Mouse (Mus musculus): ENCODE measurements around the gene Ndufs8. TPM values are rescaled to one million over a fixed set of nuclear protein-coding genes. Genes with fewer than 3 reads are reported as not detected.

The Ndufs8 gene
- total RNA-seq, 1 experiment from 2014 or later: 35.3 TPM

DNA sequence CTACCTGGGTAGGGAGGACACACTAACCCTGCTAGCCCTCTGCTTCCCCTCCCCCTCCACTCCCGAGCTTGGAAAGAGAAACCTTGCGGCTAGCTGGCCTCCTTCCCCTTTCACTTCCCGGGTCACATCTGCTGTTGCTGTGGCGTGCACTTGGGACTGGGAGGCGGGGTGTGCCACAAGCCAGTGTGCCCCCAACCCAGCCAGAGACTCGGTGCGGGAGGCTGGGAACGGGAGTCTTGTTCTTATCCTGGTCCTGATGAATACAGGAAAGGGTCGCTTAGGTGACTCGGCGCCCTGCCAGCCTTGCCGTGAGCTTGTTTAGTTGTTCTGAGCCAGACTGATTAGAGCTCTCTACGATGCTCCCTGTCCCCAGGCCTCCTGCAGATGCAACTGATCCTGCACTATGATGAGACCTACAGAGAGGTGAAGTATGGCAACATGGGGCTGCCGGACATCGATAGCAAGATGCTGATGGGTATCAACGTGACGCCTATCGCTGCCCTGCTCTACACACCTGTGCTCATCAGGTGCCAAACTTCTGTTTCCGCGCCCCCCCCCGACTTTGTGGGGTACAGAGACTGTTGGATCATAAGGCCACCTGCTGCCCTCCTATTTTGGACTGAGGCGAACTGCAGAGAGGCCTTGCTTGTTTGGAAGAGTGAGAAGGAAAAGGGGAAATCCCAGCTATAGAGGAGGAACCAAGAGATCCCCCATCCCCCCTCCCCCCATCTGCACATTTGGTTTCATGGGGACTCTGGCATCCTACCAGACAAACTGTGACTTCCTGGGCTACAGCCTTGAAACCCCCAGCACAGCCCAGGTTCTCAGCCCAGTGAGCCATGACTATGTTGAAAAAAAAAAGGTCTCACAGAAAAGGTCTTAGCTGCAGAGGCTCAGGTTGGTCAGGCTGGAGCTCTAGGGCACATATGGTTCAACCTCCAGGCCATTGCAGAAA is 23.6 kb upstream of the Ndufs8 start:
- peak; percentile 66 to 68 for ATAC-seq (replicated peaks in 1 of 2; ENCODE audit: insufficient read depth in 1 of 2, low FRiP score in 2 of 2, low TSS enrichment in 1 of 2, low read depth in 1 of 2, poor library complexity in 2 of 2, severe bottlenecking in 2 of 2)

DNA sequence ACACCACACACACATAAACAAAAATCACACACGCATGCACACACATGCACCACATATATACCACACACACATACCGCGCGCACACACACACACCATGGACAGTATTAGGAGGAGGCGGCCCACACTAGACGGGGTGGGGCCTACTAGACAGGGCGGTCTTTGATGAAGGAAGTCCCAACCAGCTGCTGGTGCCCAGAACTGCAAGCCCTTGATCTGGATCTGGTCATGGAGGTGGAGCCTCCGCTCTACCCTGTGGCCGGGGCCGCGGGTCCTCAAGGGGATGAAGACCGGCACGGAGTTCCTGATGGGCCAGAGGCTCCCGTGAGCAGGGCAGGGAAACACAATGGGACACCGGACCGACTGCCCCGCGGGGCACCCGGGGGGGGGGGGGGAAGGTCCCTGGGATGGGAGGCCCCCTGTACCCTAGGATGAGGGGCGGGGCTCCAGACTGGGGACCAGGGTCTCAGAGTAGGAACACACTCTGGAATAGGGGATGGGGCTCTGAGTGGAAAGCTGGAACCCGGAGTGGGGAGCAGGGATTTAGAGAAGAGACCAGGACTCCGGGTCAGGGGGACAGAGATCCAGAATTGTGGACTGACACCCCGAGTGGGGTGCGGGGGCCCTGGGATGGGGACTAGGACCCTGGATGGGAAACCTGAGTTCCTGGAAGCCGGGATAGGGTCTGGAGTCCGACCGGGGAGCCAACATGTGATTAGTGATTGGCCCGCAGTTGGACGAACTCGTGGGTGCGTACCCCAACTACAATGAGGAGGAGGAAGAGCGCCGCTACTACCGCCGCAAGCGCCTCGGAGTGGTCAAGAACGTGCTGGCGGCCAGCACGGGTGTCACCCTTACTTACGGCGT is 22.7 kb upstream of the Ndufs8 start, which contains the start of gene Unc93b1:
Gene Unc93b1, plus strand, starts transcription at position 155 of the 864 bp plus-strand sequence.
- ATAC-seq (replicated peaks in 1 of 2; ENCODE audit: insufficient read depth in 1 of 2, low FRiP score in 2 of 2, low TSS enrichment in 1 of 2, low read depth in 1 of 2, poor library complexity in 2 of 2, severe bottlenecking in 2 of 2): peak; percentile 89

DNA sequence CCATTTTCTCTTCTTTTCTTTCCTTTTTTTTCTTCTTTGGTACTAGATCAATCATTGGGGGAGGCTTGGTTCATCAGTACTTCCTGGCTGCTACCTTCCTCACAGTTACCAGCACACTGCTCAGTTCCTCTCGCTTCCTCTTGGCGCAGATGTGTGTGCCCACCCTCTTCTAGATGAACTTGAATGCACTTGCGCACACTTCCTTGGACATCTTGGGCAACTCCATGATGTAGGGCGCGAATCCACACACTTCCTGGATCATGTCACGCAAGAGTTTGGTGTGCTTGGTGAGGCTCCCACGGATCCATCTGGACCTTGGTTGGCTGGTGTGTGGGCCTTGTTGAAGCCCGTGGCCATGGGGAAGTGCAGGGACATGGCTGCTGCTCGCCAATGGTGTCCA is 19.1 kb upstream of the Ndufs8 start:
- ATAC-seq (replicated peaks in 1 of 2; ENCODE audit: insufficient read depth in 1 of 2, low FRiP score in 2 of 2, low TSS enrichment in 1 of 2, low read depth in 1 of 2, poor library complexity in 2 of 2, severe bottlenecking in 2 of 2): peak in 1 of 2 experiments; percentile 8; a peak in 1 of 4 replicates

DNA sequence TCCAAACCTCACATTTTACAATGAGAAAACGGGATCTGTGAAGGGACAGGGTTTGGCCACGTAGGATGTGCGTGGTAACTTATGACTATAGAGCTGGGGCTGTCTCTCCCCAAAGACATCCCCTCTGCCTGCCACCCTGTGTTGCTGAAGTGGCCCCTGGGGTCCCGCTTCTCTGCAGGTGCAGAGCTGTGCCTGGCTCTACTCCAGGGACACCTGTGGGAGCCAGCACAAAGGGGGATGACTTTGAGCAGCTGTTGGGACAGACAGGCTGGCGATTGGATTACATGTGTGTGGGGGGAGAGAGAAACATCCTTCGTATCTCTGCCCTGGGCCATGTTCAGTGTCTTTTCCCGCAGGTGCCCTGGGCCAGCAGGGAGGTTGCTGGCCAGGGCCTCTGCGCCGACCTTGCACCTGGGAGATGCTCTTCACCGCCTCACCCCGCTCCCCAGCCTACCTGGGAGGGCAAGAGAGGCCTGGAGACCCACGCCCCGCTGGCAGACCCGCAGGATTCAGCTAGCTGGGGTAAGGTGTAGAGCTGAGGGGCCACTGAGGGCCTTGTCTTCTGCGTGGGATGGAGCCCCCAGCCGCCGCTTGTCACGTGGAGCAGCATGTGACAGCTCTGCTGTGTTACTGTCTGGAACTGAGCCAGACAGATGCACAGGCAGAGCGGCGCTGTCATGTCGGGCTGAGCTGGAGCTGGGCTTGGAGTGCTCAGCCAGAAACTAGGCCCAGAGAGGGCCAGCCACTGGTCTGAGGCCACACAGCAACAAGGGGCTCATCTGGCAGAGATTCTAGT is 17.9 kb upstream of the Ndufs8 start:
- ATAC-seq (replicated peaks in 1 of 2; ENCODE audit: insufficient read depth in 1 of 2, low FRiP score in 2 of 2, low TSS enrichment in 1 of 2, low read depth in 1 of 2, poor library complexity in 2 of 2, severe bottlenecking in 2 of 2): no peak

DNA sequence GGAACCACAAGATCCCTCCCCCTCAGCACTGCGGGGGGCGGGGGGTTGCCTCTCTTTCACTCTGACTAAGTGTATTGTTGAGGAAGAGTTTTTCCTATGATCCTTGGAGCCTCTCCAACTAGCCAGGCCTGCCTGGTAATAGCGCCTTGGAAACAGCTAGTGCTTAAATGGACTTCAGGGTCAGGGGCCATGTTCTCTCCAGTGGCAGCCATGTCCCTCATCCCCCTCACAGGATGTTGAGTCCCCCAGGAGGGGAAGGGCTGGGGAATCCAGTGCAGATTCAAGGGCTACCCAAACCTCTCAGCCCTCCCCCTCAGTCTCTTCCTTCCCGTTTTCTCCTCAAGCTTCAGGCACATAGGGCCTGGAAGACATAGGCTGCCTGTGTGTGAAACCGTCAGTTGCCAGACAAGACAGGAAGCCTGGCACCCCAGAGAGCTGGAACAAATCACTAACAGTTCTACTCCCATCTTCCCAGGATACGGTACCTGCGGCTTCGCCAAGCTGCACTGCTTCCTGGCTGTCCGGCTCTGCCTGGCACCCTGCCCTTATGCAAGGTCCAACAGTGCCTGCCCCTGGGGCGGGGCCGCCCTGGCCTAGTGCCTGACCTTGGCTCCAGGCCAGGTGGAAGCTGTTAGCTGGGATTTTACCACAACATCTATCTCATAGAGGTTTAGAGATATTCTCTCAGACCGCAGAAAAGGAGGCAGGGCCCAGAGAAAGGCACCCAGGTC is 16.8 kb upstream of the Ndufs8 start, which contains the start of gene Aldh3b1:
Gene Aldh3b1, minus strand, starts transcription at position 598 of the 731 bp plus-strand sequence.
- ATAC-seq (replicated peaks in 1 of 2; ENCODE audit: insufficient read depth in 1 of 2, low FRiP score in 2 of 2, low TSS enrichment in 1 of 2, low read depth in 1 of 2, poor library complexity in 2 of 2, severe bottlenecking in 2 of 2): peak; percentile 77 to 81

DNA sequence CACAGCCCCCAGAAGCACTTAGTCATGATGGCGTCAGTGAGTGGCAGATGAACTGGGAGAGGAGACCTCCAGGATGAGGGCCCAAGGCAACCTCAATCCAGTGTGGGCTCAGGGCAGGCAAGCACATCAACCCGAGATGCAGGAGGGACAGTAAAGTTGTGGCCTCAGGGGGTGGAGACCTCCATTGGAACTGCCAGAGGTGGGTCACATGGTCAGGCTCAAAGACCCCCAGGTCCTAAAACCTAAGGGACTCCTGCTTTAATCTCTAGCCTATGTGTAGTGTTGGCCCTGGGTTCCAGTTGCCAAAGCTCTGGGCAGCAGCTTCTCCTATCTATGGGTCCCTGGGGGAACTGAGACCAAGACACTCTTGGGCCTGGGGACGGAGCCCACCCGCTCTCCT is 16.2 kb upstream of the Ndufs8 start:
- ATAC-seq (replicated peaks in 1 of 2; ENCODE audit: insufficient read depth in 1 of 2, low FRiP score in 2 of 2, low TSS enrichment in 1 of 2, low read depth in 1 of 2, poor library complexity in 2 of 2, severe bottlenecking in 2 of 2): no peak

DNA sequence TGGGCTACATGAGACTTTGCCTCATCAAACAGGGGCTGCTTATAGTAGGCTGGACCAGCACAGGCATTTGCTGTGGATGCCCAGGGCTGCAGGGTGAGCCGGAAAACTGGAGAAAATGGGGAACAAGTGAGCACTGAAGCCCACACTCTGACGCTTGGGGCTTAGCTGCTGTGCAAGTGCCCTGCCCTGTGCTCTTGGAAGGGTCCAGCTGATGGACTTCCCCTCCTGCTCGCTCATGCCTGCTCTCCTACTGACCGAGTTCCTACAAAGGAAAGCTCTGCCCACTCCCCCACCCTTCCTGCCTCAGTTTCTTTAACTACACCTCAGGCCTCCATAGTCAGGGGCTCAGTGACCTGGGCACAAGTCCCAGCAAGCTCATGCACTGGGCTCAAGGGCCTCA is 15.4 kb upstream of the Ndufs8 start:
- ATAC-seq (replicated peaks in 1 of 2; ENCODE audit: insufficient read depth in 1 of 2, low FRiP score in 2 of 2, low TSS enrichment in 1 of 2, low read depth in 1 of 2, poor library complexity in 2 of 2, severe bottlenecking in 2 of 2): no peak

DNA sequence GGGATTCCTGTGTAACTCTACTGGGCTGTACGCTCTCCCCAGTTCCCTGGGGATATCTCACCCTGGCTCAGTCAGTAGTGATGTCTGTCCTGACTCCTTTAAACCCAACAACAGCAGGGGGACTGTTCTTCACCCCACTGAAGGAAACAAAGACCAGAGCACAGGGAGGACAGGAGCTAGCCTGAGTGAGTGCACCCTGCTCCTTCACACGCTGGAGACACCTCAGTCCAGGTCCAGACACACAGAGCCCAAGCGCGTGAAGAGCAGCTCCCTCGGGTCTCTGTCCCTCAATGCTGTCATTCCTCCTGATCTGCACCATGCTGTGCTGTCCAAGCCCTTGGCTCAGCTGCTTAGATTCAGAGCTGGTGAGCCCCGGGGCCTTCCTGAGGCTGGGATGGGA is 14.1 kb upstream of the Ndufs8 start:
- no peak for ATAC-seq (replicated peaks in 1 of 2; ENCODE audit: insufficient read depth in 1 of 2, low FRiP score in 2 of 2, low TSS enrichment in 1 of 2, low read depth in 1 of 2, poor library complexity in 2 of 2, severe bottlenecking in 2 of 2)

DNA sequence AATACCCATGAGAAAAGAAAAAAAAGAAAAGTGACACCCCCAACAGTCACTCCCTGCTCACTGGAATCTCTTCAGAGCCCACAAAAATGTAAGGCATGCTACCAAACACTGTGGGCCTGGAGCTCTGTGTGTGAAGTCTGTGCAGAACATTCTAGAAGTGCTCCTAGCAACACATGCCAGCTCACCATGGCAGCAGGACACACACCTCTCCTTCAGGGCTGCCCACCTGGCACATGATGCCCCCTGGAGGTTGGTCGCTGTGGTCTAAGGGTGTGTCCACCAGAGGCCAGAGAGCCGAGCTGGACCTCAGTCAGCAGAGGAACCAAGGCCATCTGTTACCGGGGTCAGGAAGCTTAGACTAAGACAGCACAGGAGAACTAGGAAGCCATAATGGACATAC is 13.7 kb upstream of the Ndufs8 start:
- no peak for ATAC-seq (replicated peaks in 1 of 2; ENCODE audit: insufficient read depth in 1 of 2, low FRiP score in 2 of 2, low TSS enrichment in 1 of 2, low read depth in 1 of 2, poor library complexity in 2 of 2, severe bottlenecking in 2 of 2)

DNA sequence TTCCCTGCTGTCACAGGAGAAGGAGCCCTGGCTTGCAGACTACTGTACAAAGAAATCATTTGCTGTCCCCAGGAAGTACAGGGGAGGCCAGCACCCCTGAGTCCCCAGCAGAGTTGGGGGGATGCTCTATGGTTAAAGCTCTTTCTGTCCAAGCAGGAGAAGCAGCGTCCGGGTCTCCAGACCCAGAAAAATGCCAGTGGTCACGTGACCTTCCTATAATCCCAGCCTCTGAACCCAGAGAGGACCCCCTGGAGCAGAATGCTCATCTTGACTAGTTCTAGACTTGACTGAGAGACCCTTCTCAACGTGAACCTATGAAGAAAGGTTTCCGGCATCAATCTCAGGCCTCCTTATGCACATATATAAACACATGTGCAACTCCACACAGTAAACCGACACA is 13.3 kb upstream of the Ndufs8 start:
- ATAC-seq (replicated peaks in 1 of 2; ENCODE audit: insufficient read depth in 1 of 2, low FRiP score in 2 of 2, low TSS enrichment in 1 of 2, low read depth in 1 of 2, poor library complexity in 2 of 2, severe bottlenecking in 2 of 2): no peak

DNA sequence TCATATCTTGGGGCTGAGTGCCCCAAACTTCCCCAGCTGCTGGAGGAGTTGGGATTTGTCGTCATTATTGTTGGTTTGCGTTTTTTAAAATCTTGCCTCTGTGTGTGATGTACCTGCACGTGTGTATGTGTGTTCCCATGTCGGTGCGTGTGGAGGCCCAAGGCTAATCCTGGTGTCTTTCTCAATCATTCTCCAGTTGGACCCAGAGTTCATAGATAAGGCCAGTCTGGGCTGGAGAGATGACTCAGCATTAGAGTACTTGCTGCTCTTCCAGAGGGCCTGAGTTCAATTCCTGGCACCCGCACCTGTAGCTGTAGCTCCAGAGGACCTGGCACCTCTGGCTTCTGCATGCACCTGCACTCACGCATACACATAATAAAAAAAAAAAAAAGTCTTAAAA is 12.3 kb upstream of the Ndufs8 start:
- no peak for ATAC-seq (replicated peaks in 1 of 2; ENCODE audit: insufficient read depth in 1 of 2, low FRiP score in 2 of 2, low TSS enrichment in 1 of 2, low read depth in 1 of 2, poor library complexity in 2 of 2, severe bottlenecking in 2 of 2)

DNA sequence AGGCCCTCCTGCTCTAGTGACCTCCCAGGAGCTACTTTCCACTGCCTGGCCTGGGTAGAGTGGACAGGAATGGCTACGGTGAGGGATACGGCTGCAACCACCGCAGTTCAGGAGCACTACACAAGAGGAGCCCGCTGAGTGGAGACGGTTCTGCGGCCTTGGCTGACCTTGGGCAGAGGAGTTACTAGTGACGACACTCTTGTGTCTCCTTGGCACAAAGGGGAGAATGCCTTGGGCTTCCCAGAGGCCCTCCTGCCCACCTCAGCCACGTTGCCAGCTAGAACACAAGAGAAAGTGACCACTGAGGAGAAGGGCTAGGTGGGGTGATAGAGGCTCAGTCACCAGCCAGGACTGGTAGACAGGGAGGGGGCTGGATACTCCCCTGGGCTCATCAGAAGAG is 11.6 kb upstream of the Ndufs8 start:
- ATAC-seq (replicated peaks in 1 of 2; ENCODE audit: insufficient read depth in 1 of 2, low FRiP score in 2 of 2, low TSS enrichment in 1 of 2, low read depth in 1 of 2, poor library complexity in 2 of 2, severe bottlenecking in 2 of 2): no peak

DNA sequence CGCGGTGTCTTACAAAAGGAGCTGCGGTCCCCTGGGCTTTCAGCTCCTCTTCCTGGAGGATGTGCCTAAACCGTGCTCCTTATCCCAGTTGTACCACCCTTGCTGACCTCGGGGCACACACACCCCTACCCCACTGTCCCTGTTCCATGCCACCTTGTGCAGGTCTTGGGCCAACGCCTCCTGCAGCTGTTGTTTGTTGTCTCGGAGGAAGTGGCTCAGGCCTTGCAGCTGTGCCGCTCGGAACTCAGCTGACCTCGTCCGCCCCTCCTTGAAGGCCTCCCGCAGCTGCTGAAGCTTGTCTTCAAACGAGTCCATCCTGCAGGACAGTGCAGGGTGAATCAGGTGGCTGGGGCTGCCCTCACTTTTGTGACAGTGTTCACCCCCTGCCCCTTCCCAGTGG is 11.0 kb upstream of the Ndufs8 start:
- 0 out of 4 replicates have a peak, but pooled peaks of 1 of the 2 experiments have one; percentile 23 for ATAC-seq (replicated peaks in 1 of 2; ENCODE audit: insufficient read depth in 1 of 2, low FRiP score in 2 of 2, low TSS enrichment in 1 of 2, low read depth in 1 of 2, poor library complexity in 2 of 2, severe bottlenecking in 2 of 2)

DNA sequence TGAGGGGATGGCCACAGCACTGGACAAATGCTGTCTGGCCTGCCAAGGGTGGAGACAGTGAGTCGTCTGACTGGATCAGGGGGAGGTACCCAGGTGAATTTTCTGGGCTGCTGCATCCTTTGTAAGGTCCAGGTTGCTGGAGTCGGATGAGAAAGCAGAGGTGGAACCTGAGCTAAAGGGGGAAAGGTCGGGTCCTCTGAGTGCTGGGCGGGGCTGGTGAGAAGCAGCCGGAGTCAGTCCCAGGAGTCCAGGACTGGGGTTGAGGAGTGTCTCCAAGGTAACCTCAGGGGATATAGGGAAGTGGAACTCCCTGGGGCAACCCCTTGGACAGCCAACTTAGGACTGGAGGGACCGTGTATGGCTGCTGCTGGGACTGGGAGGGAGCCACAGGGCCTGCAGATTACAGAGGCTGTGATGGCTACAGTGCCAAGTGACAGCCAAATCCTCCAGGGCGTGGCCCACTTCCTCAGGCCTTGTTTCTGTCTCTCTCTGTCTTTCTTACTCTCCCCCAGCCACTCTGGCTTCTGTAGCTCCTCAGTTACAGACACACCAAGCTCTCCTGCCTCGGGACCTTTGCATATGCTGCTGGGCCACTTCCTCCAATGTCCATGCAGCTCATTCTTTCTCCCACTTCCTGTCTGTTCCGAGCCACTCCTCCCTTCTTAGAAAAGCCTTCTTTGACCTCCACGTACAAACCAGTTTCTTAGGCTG is 10.2 kb upstream of the Ndufs8 start:
- ATAC-seq (replicated peaks in 1 of 2; ENCODE audit: insufficient read depth in 1 of 2, low FRiP score in 2 of 2, low TSS enrichment in 1 of 2, low read depth in 1 of 2, poor library complexity in 2 of 2, severe bottlenecking in 2 of 2): no peak; a peak in 1 of 4 replicates

DNA sequence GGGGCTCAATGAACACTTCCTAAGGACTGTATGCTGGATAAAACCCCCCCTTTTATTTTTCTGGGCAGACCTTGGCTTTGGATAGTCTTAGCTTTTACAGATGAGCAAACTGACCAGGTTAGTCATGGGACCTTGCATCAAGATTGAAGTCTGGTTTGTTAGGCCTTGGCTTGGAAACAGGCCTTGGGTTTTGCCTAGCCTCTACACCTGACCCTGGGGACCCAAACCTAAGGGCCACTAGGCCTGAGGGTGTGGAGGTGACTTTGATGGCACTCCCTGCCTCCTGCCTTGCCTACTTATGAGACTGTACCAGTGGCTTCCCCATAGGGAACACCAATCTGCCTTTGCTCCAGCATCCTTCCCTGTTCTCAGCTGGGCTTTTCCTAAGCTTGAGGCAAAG is 7.4 kb upstream of the Ndufs8 start:
- no peak for ATAC-seq (replicated peaks in 1 of 2; ENCODE audit: insufficient read depth in 1 of 2, low FRiP score in 2 of 2, low TSS enrichment in 1 of 2, low read depth in 1 of 2, poor library complexity in 2 of 2, severe bottlenecking in 2 of 2)

DNA sequence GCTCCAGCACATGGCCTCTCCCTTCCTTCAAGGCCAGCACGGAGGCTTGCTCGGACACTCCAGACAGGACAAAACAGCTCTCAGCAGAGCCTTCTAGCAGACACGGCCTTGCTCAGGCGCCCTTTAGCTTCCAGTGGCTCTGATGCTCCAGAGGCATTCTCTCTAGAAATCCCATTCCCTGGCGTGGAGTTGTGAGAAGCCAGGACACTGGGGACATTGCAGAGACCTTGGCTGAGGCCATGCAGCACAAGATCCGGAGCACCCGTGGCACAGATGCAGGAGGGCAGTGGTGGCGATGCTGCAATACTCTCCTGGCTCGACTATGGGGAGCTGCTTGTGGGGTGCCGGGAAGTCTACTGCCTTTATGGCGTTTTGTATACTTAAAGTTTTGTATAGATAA is 4.2 kb upstream of the Ndufs8 start:
- ATAC-seq (replicated peaks in 1 of 2; ENCODE audit: insufficient read depth in 1 of 2, low FRiP score in 2 of 2, low TSS enrichment in 1 of 2, low read depth in 1 of 2, poor library complexity in 2 of 2, severe bottlenecking in 2 of 2): no peak

Data from hematopoietic stem cell, adult 5-6 weeks (primary cell).